Mouse (Mus musculus) limb, embryonic 14.5 days (tissue): ENCODE data around the gene Nt5c. TPM values are rescaled to one million over a fixed set of nuclear protein-coding genes. Genes with fewer than 3 reads are reported as not detected.

ENCODE experiments used
- ATAC-seq: fragments of 200-750 bp; cut with Nextera tagmentation; 2 replicates; pipeline ENCODE4 v1.8.0; 2017; ENCODE audit warnings: low read depth, moderate number of reproducible peaks, moderate TSS enrichment; ENCODE audit not compliant: low FRiP score
- DNase-seq: peaks from one replicate; pipeline ENCODE4 v3.0.0-alpha.2; 2015; ENCODE audit warnings: low spot score
- H3K27ac ChIP-seq: fragments of 300-500 bp; sonication (generic); replicated peaks from 2 replicates; pipeline ENCODE4 v1.5.1; 2014; ENCODE audit warnings: low read depth, mild to moderate bottlenecking, low read length, moderate library complexity, mixed read lengths
- H3K27me3 ChIP-seq: fragments of 300-500 bp; sonication (generic); 2 replicates; pipeline ENCODE4 v1.6.1; 2014; ENCODE audit warnings: low read length, mixed read lengths; ENCODE audit not compliant: control insufficient read depth, insufficient read depth
- H3K36me3 ChIP-seq: fragments of 300-500 bp; sonication (generic); 2 replicates; pipeline ENCODE4 v1.6.1; 2014; ENCODE audit warnings: mild to moderate bottlenecking, low read length, moderate library complexity, mixed read lengths; ENCODE audit not compliant: control insufficient read depth, insufficient read depth
- H3K4me1 ChIP-seq: fragments of 300-500 bp; sonication (generic); 2 replicates; pipeline ENCODE4 v1.6.1; 2014; ENCODE audit warnings: antibody characterized with exemption, low read length, mixed read lengths; ENCODE audit not compliant: control insufficient read depth, insufficient read depth
- H3K4me2 ChIP-seq: fragments of 300-500 bp; sonication (generic); replicated peaks from 2 replicates; pipeline ENCODE4 v1.6.1; 2014; ENCODE audit warnings: low read depth, mild to moderate bottlenecking, low read length, moderate library complexity; ENCODE audit not compliant: severe bottlenecking
- H3K4me3 ChIP-seq: fragments of 300-500 bp; sonication (generic); replicated peaks from 2 replicates; pipeline ENCODE4 v1.5.1; 2014; ENCODE audit warnings: low read length
- H3K9ac ChIP-seq: fragments of 300-500 bp; sonication (generic); 2 replicates; pipeline ENCODE4 v1.6.1; 2014; ENCODE audit warnings: mild to moderate bottlenecking, low read depth, low read length, moderate library complexity; ENCODE audit not compliant: severe bottlenecking
- H3K9me3 ChIP-seq: fragments of 300-500 bp; sonication (generic); 2 replicates; pipeline ENCODE4 v1.6.1; 2016; ENCODE audit warnings: low read length; ENCODE audit not compliant: control insufficient read depth
- POLR2A ChIP-seq: fragments of 200-500 bp; IDR thresholded peaks from 2 replicates; pipeline ENCODE4 v1.8.0; 2012; ENCODE audit warnings: inconsistent platforms, mild to moderate bottlenecking, moderate library complexity, borderline replicate concordance; ENCODE audit not compliant: insufficient read depth, insufficient read length; ENCODE audit errors: extremely low read depth
- WGBS: fragments of 180-500 bp; shearing (Covaris S2); extraction: QIAGEN DNeasy Blood & Tissue Kit; methylation state at CpG from one replicate; pipeline ENCODE4 v1.1.7; 2014; 5-methylcytosine and 5-hydroxymethylcytosine counted together
- microRNA-seq: library from miRNA; unstranded; fragments of <30 nt; microRNA quantifications from one replicate; pipeline ENCODE4, GENCODE M21; 2016
- polyA plus RNA-seq, 2 experiments: library from polyadenylated mRNA; depleted of rRNA in 1 of 2; stranded (reverse) in 1 of 2; unstranded in 1 of 2; fragments of >200 nt; fragmentation: Nextera tagmentation in 1 of 2; extraction: Ambion mirVana in 1 of 2; gene quantifications; 2 replicates each; pipeline versions ENCODE4 v1.2.1 to v1.2.3; 2012 to 2014

The Nt5c gene
- polyA plus RNA-seq, 2 experiments = 55.4 to 76.6 TPM

DNA sequence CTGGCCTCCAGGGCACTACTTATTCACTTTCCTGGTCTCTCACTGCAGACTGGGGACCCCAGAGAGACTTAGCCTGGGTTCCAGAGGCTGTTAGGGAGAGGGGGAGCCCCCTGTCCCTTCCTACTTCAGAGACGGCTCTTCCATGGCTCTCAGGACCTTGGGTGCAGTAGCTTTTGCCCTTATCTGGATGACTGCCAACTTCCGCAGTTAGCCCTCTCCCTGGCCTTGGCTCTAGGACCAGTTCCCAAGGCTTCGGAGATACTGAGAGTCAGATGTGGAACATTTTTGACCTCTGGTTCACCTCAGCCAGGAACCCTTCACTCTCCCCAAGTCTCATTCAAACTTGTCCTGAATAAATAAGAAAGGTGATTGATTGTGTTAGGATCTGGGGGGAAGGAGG lies 44.8 kb downstream of the Nt5c start:
- Histone ChIP-seq H3K9me3 (no peaks in the 10 kb centered on the region), H3K27me3 (no peaks in the 10 kb centered on the region), H3K4me3 (no peak overlapping the region), H3K4me2 (no peak overlapping the region), H3K9ac (no peak overlapping the region), H3K36me3 (no peaks in the 10 kb centered on the region), H3K27ac (no peak overlapping the region), H3K4me1 (0 out of 2 replicates have a peak, but pooled peaks cover 2% of the 10 kb centered on the region)
- 77% methylated on average over 3 of the region's 3 CpGs for WGBS
- no peak for ATAC-seq
- DNase-seq = no peak
- TF ChIP-seq POLR2A = no peak

DNA sequence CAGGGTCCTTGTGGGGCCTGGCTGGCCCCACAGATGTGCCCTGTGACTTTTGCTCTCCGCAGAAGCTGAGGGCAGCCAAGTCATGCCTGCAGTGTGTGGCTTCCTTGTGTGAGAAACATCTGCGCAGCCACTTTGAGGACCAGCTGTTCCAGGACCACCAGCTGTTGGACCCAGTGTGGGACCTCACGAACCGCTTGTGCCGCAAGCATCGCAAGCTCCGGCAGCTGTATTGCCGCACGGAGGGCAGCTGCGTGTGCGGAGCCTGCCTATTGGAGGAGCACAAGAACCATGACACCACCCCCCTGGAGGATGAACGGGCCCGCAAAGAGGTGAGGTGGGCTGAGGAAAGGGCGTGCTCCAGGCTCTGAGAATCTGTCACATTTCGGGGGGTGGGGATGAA lies 50.2 kb downstream of the Nt5c start:
- WGBS = 39% methylated on average over 15 of the region's 15 CpGs
- H3K36me3 ChIP-seq = no peaks in the 10 kb centered on the region
- H3K27me3 ChIP-seq = no peaks in the 10 kb centered on the region
- H3K4me3 ChIP-seq = no peak overlapping the region
- H3K9me3 ChIP-seq = no peaks in the 10 kb centered on the region
- peaks cover under 1% of the 10 kb centered on the region; the same call in 1 of the 2 replicates for H3K4me1 ChIP-seq
- TF ChIP-seq POLR2A = no peak
- H3K27ac ChIP-seq = no peak overlapping the region
- no peak overlapping the region for H3K4me2 ChIP-seq
- ATAC-seq (peak; percentile 74), DNase-seq (no peak)
- H3K9ac ChIP-seq = no peak overlapping the region

Small RNA genes within 50 kb of the gene (microRNA-seq; reads per million reads assigned to microRNA genes)
- not detected for gene Mir3968

Other genes with a start within 250 kb of the Nt5c start
- 0.20 and 0.21 TPM in 2 replicates for gene Grin2c, start 224.6 kb downstream of the Nt5c start, polyA plus RNA-seq (2012; rRNA removed)
- not detected in 2 replicates for gene Grin2c, start 224.6 kb downstream of the Nt5c start, polyA plus RNA-seq (2014; fragmentation: Nextera tagmentation; extraction: Ambion mirVana)
- gene Fdxr, start 214.8 kb downstream of the Nt5c start, polyA plus RNA-seq (2012; rRNA removed) = 16.8 and 21.8 TPM in 2 replicates
- 11.5 and 13.0 TPM in 2 replicates for gene Fdxr, start 214.8 kb downstream of the Nt5c start, polyA plus RNA-seq (2014; fragmentation: Nextera tagmentation; extraction: Ambion mirVana)
- 0.35 and 0.40 TPM in 2 replicates for gene Fads6, start 194.2 kb downstream of the Nt5c start, polyA plus RNA-seq (2012; rRNA removed)
- gene Fads6, start 194.2 kb downstream of the Nt5c start, polyA plus RNA-seq (2014; fragmentation: Nextera tagmentation; extraction: Ambion mirVana) = 0.12 TPM in 1 of 2 replicates, not detected in the other
- gene Otop2, start 184.7 kb downstream of the Nt5c start, polyA plus RNA-seq (2012; rRNA removed) = 0.29 and 0.44 TPM in 2 replicates
- gene Otop2, start 184.7 kb downstream of the Nt5c start, polyA plus RNA-seq (2014; fragmentation: Nextera tagmentation; extraction: Ambion mirVana) = 0.08 and 0.19 TPM in 2 replicates
- gene Ush1g, start 169.8 kb downstream of the Nt5c start, polyA plus RNA-seq (2012; rRNA removed) = not detected in 2 replicates
- not detected in 2 replicates for gene Ush1g, start 169.8 kb downstream of the Nt5c start, polyA plus RNA-seq (2014; fragmentation: Nextera tagmentation; extraction: Ambion mirVana)
- not detected in 2 replicates for gene Otop3, start 157.1 kb downstream of the Nt5c start, polyA plus RNA-seq (2012; rRNA removed)
- not detected in 2 replicates for gene Otop3, start 157.1 kb downstream of the Nt5c start, polyA plus RNA-seq (2014; fragmentation: Nextera tagmentation; extraction: Ambion mirVana)
- 4.5 and 5.9 TPM in 2 replicates for gene Hid1, start 124.1 kb downstream of the Nt5c start, polyA plus RNA-seq (2012; rRNA removed)
- 2.1 and 2.3 TPM in 2 replicates for gene Hid1, start 124.1 kb downstream of the Nt5c start, polyA plus RNA-seq (2014; fragmentation: Nextera tagmentation; extraction: Ambion mirVana)
- 18.8 and 23.9 TPM in 2 replicates for gene Cdr2l, start 109.9 kb downstream of the Nt5c start, polyA plus RNA-seq (2012; rRNA removed)
- 10.9 and 11.1 TPM in 2 replicates for gene Cdr2l, start 109.9 kb downstream of the Nt5c start, polyA plus RNA-seq (2014; fragmentation: Nextera tagmentation; extraction: Ambion mirVana)
- 76.7 and 92.2 TPM in 2 replicates for gene Mrpl58, start 88.1 kb downstream of the Nt5c start, polyA plus RNA-seq (2012; rRNA removed)
- gene Mrpl58, start 88.1 kb downstream of the Nt5c start, polyA plus RNA-seq (2014; fragmentation: Nextera tagmentation; extraction: Ambion mirVana) = 169 and 181 TPM in 2 replicates
- 294 and 427 TPM in 2 replicates for gene Atp5h, start 71.9 kb downstream of the Nt5c start, polyA plus RNA-seq (2012; rRNA removed)
- gene Atp5h, start 71.9 kb downstream of the Nt5c start, polyA plus RNA-seq (2014; fragmentation: Nextera tagmentation; extraction: Ambion mirVana) = 870 and 933 TPM in 2 replicates
- 30.0 and 30.5 TPM in 2 replicates for gene Kctd2, start 71.7 kb downstream of the Nt5c start, polyA plus RNA-seq (2012; rRNA removed)
- gene Kctd2, start 71.7 kb downstream of the Nt5c start, polyA plus RNA-seq (2014; fragmentation: Nextera tagmentation; extraction: Ambion mirVana) = 26.3 and 27.8 TPM in 2 replicates
- gene Trim80, start 51.3 kb downstream of the Nt5c start, polyA plus RNA-seq (2012; rRNA removed) = not detected in 2 replicates
- gene Trim80, start 51.3 kb downstream of the Nt5c start, polyA plus RNA-seq (2014; fragmentation: Nextera tagmentation; extraction: Ambion mirVana) = 0.15 TPM in 1 of 2 replicates, not detected in the other
- 0.04 and 0.08 TPM in 2 replicates for gene Slc16a5, start 29.4 kb downstream of the Nt5c start, polyA plus RNA-seq (2012; rRNA removed)
- not detected in 2 replicates for gene Slc16a5, start 29.4 kb downstream of the Nt5c start, polyA plus RNA-seq (2014; fragmentation: Nextera tagmentation; extraction: Ambion mirVana)
- 7.5 and 9.7 TPM in 2 replicates for gene Armc7, start 16.2 kb downstream of the Nt5c start, polyA plus RNA-seq (2012; rRNA removed)
- gene Armc7, start 16.2 kb downstream of the Nt5c start, polyA plus RNA-seq (2014; fragmentation: Nextera tagmentation; extraction: Ambion mirVana) = 8.4 and 8.5 TPM in 2 replicates
- gene Jpt1, start 22.5 kb upstream of the Nt5c start, polyA plus RNA-seq (2012; rRNA removed) = 411 and 458 TPM in 2 replicates
- gene Jpt1, start 22.5 kb upstream of the Nt5c start, polyA plus RNA-seq (2014; fragmentation: Nextera tagmentation; extraction: Ambion mirVana) = 541 and 547 TPM in 2 replicates
- gene Sumo2, start 44.4 kb upstream of the Nt5c start, polyA plus RNA-seq (2012; rRNA removed) = 543 and 563 TPM in 2 replicates
- gene Sumo2, start 44.4 kb upstream of the Nt5c start, polyA plus RNA-seq (2014; fragmentation: Nextera tagmentation; extraction: Ambion mirVana) = 942 and 968 TPM in 2 replicates
- gene Nup85, start 72.6 kb upstream of the Nt5c start, polyA plus RNA-seq (2012; rRNA removed) = 184 and 187 TPM in 2 replicates
- 144 and 148 TPM in 2 replicates for gene Nup85, start 72.6 kb upstream of the Nt5c start, polyA plus RNA-seq (2014; fragmentation: Nextera tagmentation; extraction: Ambion mirVana)
- gene Mrps7, start 112.1 kb upstream of the Nt5c start, polyA plus RNA-seq (2012; rRNA removed) = 40.2 and 47.4 TPM in 2 replicates
- 86.6 and 89.0 TPM in 2 replicates for gene Mrps7, start 112.1 kb upstream of the Nt5c start, polyA plus RNA-seq (2014; fragmentation: Nextera tagmentation; extraction: Ambion mirVana)
- gene Gga3, start 112.2 kb upstream of the Nt5c start, polyA plus RNA-seq (2012; rRNA removed) = 39.5 and 48.2 TPM in 2 replicates
- 17.7 and 19.1 TPM in 2 replicates for gene Gga3, start 112.2 kb upstream of the Nt5c start, polyA plus RNA-seq (2014; fragmentation: Nextera tagmentation; extraction: Ambion mirVana)
- 34.2 and 36.1 TPM in 2 replicates for gene Mif4gd, start 121.1 kb upstream of the Nt5c start, polyA plus RNA-seq (2012; rRNA removed)
- gene Mif4gd, start 121.1 kb upstream of the Nt5c start, polyA plus RNA-seq (2014; fragmentation: Nextera tagmentation; extraction: Ambion mirVana) = 23.1 and 23.5 TPM in 2 replicates
- 30.7 and 36.3 TPM in 2 replicates for gene Slc25a19, start 136.4 kb upstream of the Nt5c start, polyA plus RNA-seq (2012; rRNA removed)
- gene Slc25a19, start 136.4 kb upstream of the Nt5c start, polyA plus RNA-seq (2014; fragmentation: Nextera tagmentation; extraction: Ambion mirVana) = 20.9 and 26.9 TPM in 2 replicates
- gene Grb2, start 216.7 kb upstream of the Nt5c start, polyA plus RNA-seq (2012; rRNA removed) = 61.5 and 62.7 TPM in 2 replicates
- gene Grb2, start 216.7 kb upstream of the Nt5c start, polyA plus RNA-seq (2014; fragmentation: Nextera tagmentation; extraction: Ambion mirVana) = 53.8 and 58.0 TPM in 2 replicates